12 mouse cellular contexts compared by ENCODE assay signal in the genomic region with DNA sequence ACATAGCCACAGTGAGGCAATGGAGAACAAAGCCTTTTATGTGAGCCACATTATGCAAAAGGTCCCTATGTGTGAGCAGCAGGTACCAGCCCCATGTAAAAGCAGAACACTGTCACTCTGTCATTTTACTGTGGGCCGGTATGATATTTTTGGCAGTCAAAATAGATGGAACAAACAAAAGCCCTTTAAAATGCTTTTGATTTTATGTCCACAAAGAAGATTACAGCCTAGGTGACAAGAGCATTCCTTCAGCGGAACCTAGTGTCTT. TPM values are rescaled to one million over a fixed set of nuclear protein-coding genes. Genes with fewer than 3 reads are reported as not detected.
DNase-seq lines count a peak whose midpoint lies in the region; ATAC-seq and TF ChIP-seq lines count a peak whose summit lies in the region.
"Had no signal": no experiment of that assay in that cellular context is flagged by ENCODE, and none has a peak within 500 bp of the region (broad histone marks: within the 10 kb centered on the region; RNA-seq: fewer than 3 reads in every experiment).

No protein-coding gene starts in this region.

- no peak for ATAC-seq in embryonic facial prominence, embryonic 14.5 days (ENCODE audit: low read depth)
- ATAC-seq in hindbrain, embryonic 14.5 days (ENCODE audit: low FRiP score): no peak
- no peak for ATAC-seq in midbrain, postnatal 0 days (ENCODE audit: low FRiP score)

- H3K27me3 ChIP-seq in cerebellum, adult 2 months (ENCODE audit: control insufficient read depth, insufficient read depth, low read length): no peaks in the 10 kb centered on the region
- H3K27me3 ChIP-seq in embryonic facial prominence, embryonic 14.5 days (replicated peaks; ENCODE audit: control insufficient read depth, insufficient read depth, low read length): no peaks in the 10 kb centered on the region
- no peaks in the 10 kb centered on the region for H3K27me3 ChIP-seq in hindbrain, embryonic 14.5 days (ENCODE audit: control insufficient read depth, insufficient read depth, low read length)
- no peaks in the 10 kb centered on the region for H3K27me3 ChIP-seq in midbrain, postnatal 0 days (ENCODE audit: insufficient read depth, low read length)

- no peaks in the 10 kb centered on the region for H3K9me3 ChIP-seq in embryonic facial prominence, embryonic 14.5 days (ENCODE audit: control insufficient read depth, low read length)
- H3K9me3 ChIP-seq in hindbrain, embryonic 14.5 days (ENCODE audit: control insufficient read depth, low read length): no peaks in the 10 kb centered on the region
- H3K9me3 ChIP-seq in midbrain, postnatal 0 days (ENCODE audit: low read length): no peaks in the 10 kb centered on the region

- no peaks in the 10 kb centered on the region; the same call in 1 of the 2 replicates for H3K4me1 ChIP-seq in cerebellum, adult 2 months (ENCODE audit: control insufficient read depth, insufficient read depth, low read length)
- H3K4me1 ChIP-seq in embryonic facial prominence, embryonic 14.5 days (ENCODE audit: control insufficient read depth, insufficient read depth, low read length): peaks cover 10% of the 10 kb centered on the region; the same call in 1 of the 2 replicates
- peaks cover 17% of the 10 kb centered on the region for H3K4me1 ChIP-seq in hindbrain, embryonic 14.5 days (replicated peaks; ENCODE audit: control insufficient read depth, insufficient read depth, low read length)
- H3K4me1 ChIP-seq in midbrain, postnatal 0 days (ENCODE audit: insufficient read depth, low read length): peaks cover 7% of the 10 kb centered on the region; the same call in 1 of the 2 replicates

- 23% methylated on average over 2 of the region's 2 CpGs for WGBS in cerebellum, adult 2 months
- 74% methylated on average over 2 of the region's 2 CpGs for WGBS in embryonic facial prominence, embryonic 14.5 days
- 38% methylated on average over 2 of the region's 2 CpGs for WGBS in hindbrain, embryonic 14.5 days
- WGBS in midbrain, postnatal 0 days: 22% methylated on average over 2 of the region's 2 CpGs

- H3K27ac ChIP-seq in cerebellum, adult 2 months (ENCODE audit: insufficient read depth, low read length): no peak overlapping the region
- no peak overlapping the region for H3K27ac ChIP-seq in embryonic facial prominence, embryonic 14.5 days (replicated peaks; ENCODE audit: low read depth, low read length)
- peak overlapping the region; percentile 86 for H3K27ac ChIP-seq in hindbrain, embryonic 14.5 days
- peak overlapping the region; percentile 85 for H3K27ac ChIP-seq in midbrain, postnatal 0 days (ENCODE audit: low read depth, low read length)
- H3K27ac ChIP-seq: kidney, postnatal 0 days had no signal

- H3K9ac ChIP-seq in embryonic facial prominence, embryonic 14.5 days (ENCODE audit: low read depth, low read length): no peak overlapping the region
- peak overlapping the region; percentile 89 for H3K9ac ChIP-seq in hindbrain, embryonic 14.5 days
- peak overlapping the region; percentile 75 for H3K9ac ChIP-seq in midbrain, postnatal 0 days (replicated peaks; ENCODE audit: low read length, poor library complexity, severe bottlenecking)

- peak overlapping the region; percentile 40 for H3K4me3 ChIP-seq in cerebellum, adult 2 months (replicated peaks; ENCODE audit: insufficient read depth, low read depth, low read length)
- H3K4me3 ChIP-seq in embryonic facial prominence, embryonic 14.5 days (ENCODE audit: low read depth, low read length): peak overlapping the region; percentile 58; the same call in 1 of the 2 replicates
- H3K4me3 ChIP-seq in hindbrain, embryonic 14.5 days (replicated peaks; ENCODE audit: low read length): peak overlapping the region; percentile 64
- peak overlapping the region; percentile 90 for H3K4me3 ChIP-seq in midbrain, postnatal 0 days (ENCODE audit: low read depth, low read length)

- no peak for DNase-seq in cerebellum, adult 2 months
- DNase-seq in cerebellum, postnatal 36 days: no peak
- DNase-seq in embryonic facial prominence, embryonic 14.5 days (ENCODE audit: low spot score): no peak
- DNase-seq in hindbrain, embryonic 14.5 days (ENCODE audit: low spot score): peak; percentile 59
- peak; percentile 68 for DNase-seq in midbrain, postnatal 0 days (ENCODE audit: low spot score)
- no peak for DNase-seq in urinary bladder, postnatal 14 days (ENCODE audit: low spot score)
- no peak for DNase-seq in kidney, adult 8-10 months
- no peak for DNase-seq in B cell, adult 2 months
- DNase-seq: gastrocnemius, postnatal 10 days; thymus, postnatal 36 days had no signal

- H3K36me3 ChIP-seq in embryonic facial prominence, embryonic 14.5 days (ENCODE audit: control insufficient read depth, insufficient read depth, low read length): no peaks in the 10 kb centered on the region
- peaks cover 14% of the 10 kb centered on the region for H3K36me3 ChIP-seq in hindbrain, embryonic 14.5 days (replicated peaks; ENCODE audit: control insufficient read depth, insufficient read depth)
- 0 out of 2 replicates have a peak, but pooled peaks cover 3% of the 10 kb centered on the region for H3K36me3 ChIP-seq in midbrain, postnatal 0 days (ENCODE audit: insufficient read depth, low read length)

- no peak for TF ChIP-seq POLR2A in cerebellum, adult 2 months (IDR thresholded peaks at IDR 0.05; ENCODE audit: borderline replicate concordance, insufficient read depth, low read length)

- no peak for TF ChIP-seq CTCF in cerebellum, adult 2 months (IDR thresholded peaks at IDR 0.05; ENCODE audit: borderline replicate concordance, insufficient read depth, low read depth, low read length)
- peak; percentile 15; the same call in 1 of the 2 replicates for TF ChIP-seq CTCF in midbrain, postnatal 0 days (IDR thresholded peaks at IDR 0.05)

- peak overlapping the region; percentile 75 for H3K4me2 ChIP-seq in embryonic facial prominence, embryonic 14.5 days (ENCODE audit: low read depth, low read length)
- peak overlapping the region; percentile 60 for H3K4me2 ChIP-seq in hindbrain, embryonic 14.5 days (replicated peaks)
- H3K4me2 ChIP-seq in midbrain, postnatal 0 days (ENCODE audit: low read depth, low read length, poor library complexity, severe bottlenecking): peak overlapping the region; percentile 78

RNA-seq across cellular contexts. Expression of a gene that starts 1.7 kb away (rescaled TPM):
- polyA plus RNA-seq in cerebellum, adult 2 months (2012; rRNA removed): 259 TPM in 2 replicates
- polyA plus RNA-seq in embryonic facial prominence, embryonic 14.5 days (2014; fragmentation: Nextera tagmentation; extraction: Ambion mirVana): 16.6 and 19.2 TPM in 2 replicates
- polyA plus RNA-seq in hindbrain, embryonic 14.5 days (2014; fragmentation: Nextera tagmentation; extraction: Ambion mirVana): 413 and 417 TPM in 2 replicates
- 1,392 and 1,504 TPM in 2 replicates for total RNA-seq in midbrain, postnatal 0 days (2014; rRNA removed)
- polyA plus RNA-seq in midbrain, postnatal 0 days (2015; fragmentation: Nextera tagmentation; extraction: Ambion mirVana): 292 and 341 TPM in 2 replicates
- total RNA-seq: MEL had no signal

Comparison
In these comparisons a context has a peak if more than half of its experiments do, and no peak if none do; other contexts are left out.
1. DNase-seq: peak in hindbrain, embryonic 14.5 days (single experiment) and midbrain, postnatal 0 days (single experiment); none in cerebellum, adult 2 months (0 of 2), cerebellum, postnatal 36 days (0 of 2), embryonic facial prominence, embryonic 14.5 days (single experiment), urinary bladder, postnatal 14 days (single experiment), kidney, adult 8-10 months (0 of 2) and B cell, adult 2 months (0 of 2).
2. H3K27ac ChIP-seq: peak in hindbrain, embryonic 14.5 days (single experiment) and midbrain, postnatal 0 days (single experiment); none in cerebellum, adult 2 months (single experiment) and embryonic facial prominence, embryonic 14.5 days (single experiment).
3. H3K4me3 ChIP-seq: peak in every context shown above with its lines; median percentile 90 in midbrain, postnatal 0 days; 64 in hindbrain, embryonic 14.5 days; 58 in embryonic facial prominence, embryonic 14.5 days; 40 in cerebellum, adult 2 months.
4. RNA of a gene that starts 1.7 kb away (polyA plus RNA-seq): 413 to 417 TPM in hindbrain, embryonic 14.5 days, 292 to 341 TPM in midbrain, postnatal 0 days and 259 TPM in cerebellum, adult 2 months; 16.6 to 19.2 TPM in embryonic facial prominence, embryonic 14.5 days; every median in the first group is over 10 times any median in the second.
5. Peak in every context shown above with its lines, with median percentiles within 50 percentile points of each other: H3K4me2 ChIP-seq.